Mouse (Mus musculus): ENCODE data around the gene Dusp1. TPM values are rescaled to one million over a fixed set of nuclear protein-coding genes. Genes with fewer than 3 reads are reported as not detected.
A peak's percentile ranks its signal among the peaks of the same experiment; 100 is the strongest.

Gene Dusp1
- total and polyA plus RNA-seq, 3 experiments: 5.0 to 41.8 (median 6.3) TPM

DNA sequence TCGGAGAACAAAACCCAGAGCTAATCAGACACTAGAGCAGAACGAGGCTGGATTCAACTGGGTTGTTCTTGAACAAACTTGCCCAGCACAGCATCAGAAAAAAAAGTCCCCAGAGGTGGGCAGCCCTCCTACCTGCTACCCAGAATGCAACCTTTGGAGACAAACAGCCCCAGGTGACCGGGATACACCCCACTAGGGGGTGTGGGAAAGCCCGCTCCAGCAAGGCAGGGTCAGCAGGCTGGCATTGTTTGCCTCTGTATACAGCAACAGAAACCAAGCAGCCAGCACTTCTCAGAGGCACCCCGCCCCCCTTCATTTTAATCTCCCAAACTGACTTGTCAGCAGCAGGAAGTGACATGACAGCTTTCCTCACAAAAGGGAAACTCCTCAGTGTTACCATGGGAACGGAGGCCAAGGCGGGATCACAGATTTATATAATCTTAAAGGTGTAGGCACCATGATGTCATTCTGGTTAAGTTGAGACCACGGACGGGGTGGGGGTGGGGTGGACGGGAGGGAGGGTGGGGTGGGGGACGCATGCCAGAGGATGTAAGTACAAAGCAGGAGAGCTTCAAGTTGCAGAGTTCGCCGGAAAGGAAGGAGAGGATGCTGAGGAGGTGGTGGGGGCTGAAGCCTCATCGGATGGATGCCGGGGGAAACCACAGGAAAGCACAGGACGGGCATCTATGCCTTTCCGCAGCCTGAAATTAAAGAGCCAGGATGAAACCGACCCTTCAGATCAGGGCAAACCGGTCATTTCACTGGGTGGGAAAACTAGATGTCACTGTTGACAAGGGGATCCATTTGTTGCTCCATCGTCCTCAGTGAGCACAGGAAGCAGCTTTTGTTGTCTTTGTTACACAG, 58.9 kb downstream of the Dusp1 start:
- H3K36me3 ChIP-seq (replicated peaks): peaks cover 16% of the 10 kb centered on the region
- ATAC-seq (ENCODE audit: extremely low read depth, insufficient number of reproducible peaks, low FRiP score, poor library complexity, severe bottlenecking): peak; percentile 40
- no peak for TF ChIP-seq CTCF (IDR thresholded peaks at IDR 0.05; ENCODE audit: low read depth, low read length)
- no peak for TF ChIP-seq TAL1 (conservative IDR thresholded peaks at IDR 0.05; ENCODE audit: low read depth, low read length)
- no peak for TF ChIP-seq GATA2 (IDR thresholded peaks at IDR 0.05; ENCODE audit: borderline replicate concordance, low read depth, low read length)
- TF ChIP-seq POLR2AphosphoS5 (IDR thresholded peaks at IDR 0.05; ENCODE audit: insufficient replicate concordance, low read depth, low read length): no peak

DNA sequence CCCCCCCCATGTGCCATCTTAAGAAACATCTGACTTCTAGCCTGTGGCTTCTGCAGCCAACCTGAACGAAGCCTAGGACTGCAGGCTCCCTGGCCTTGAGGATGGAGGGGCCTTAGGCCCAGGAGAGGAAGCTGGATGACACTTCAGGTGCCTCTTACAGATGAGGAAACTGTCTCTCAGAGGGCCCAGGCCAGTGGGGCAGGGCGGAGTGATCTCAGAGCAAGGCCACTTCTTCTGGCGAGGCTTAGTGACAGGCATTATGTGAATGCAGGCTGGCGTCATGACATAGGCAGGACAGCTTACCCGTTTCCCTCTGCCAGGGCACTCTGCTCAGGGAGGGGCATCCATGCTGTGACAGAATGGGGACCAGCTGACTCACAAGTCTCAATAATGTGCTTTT, 60.1 kb downstream of the Dusp1 start:
- DNase-seq (ENCODE audit: low spot score) (no peak), ATAC-seq (ENCODE audit: extremely low read depth, insufficient number of reproducible peaks, low FRiP score, poor library complexity, severe bottlenecking) (no peak)
- TF ChIP-seq GATA2 (IDR thresholded peaks at IDR 0.05; ENCODE audit: borderline replicate concordance, low read depth, low read length) (no peak), CTCF (IDR thresholded peaks at IDR 0.05; ENCODE audit: low read depth, low read length) (no peak), GATA1 (IDR thresholded peaks at IDR 0.05; ENCODE audit: borderline replicate concordance, low read length) (no peak), TAL1 (conservative IDR thresholded peaks at IDR 0.05; ENCODE audit: low read depth, low read length) (no peak), POLR2AphosphoS5 (IDR thresholded peaks at IDR 0.05; ENCODE audit: insufficient replicate concordance, low read depth, low read length) (no peak)
- Histone ChIP-seq H3K27me3 (ENCODE audit: insufficient read depth, low read length) (peaks cover 39% of the 10 kb centered on the region), H3K9me3 (replicated peaks) (no peaks in the 10 kb centered on the region), H3K4me3 (ENCODE audit: low read depth, low read length) (no peak overlapping the region), H3K36me3 (replicated peaks) (peaks cover 13% of the 10 kb centered on the region), H3K4me1 (ENCODE audit: insufficient read depth, low read depth, low read length) (peaks cover 21% of the 10 kb centered on the region)

More for the DNA sequence above, 58.9 kb downstream of the Dusp1 start:
- no peaks in the 10 kb centered on the region for H3K9me3 ChIP-seq (replicated peaks)
- no peak for DNase-seq (ENCODE audit: low spot score)
- peaks cover 31% of the 10 kb centered on the region for H3K4me1 ChIP-seq (ENCODE audit: insufficient read depth, low read depth, low read length)
- no peak overlapping the region for H3K4me3 ChIP-seq (ENCODE audit: low read depth, low read length)
- peaks cover 28% of the 10 kb centered on the region for H3K27me3 ChIP-seq (ENCODE audit: insufficient read depth, low read length)

GRCm38 (mm10) chr17:26498626-26499025, 63.3 kb downstream of the Dusp1 start:
- H3K36me3 ChIP-seq (replicated peaks): no peaks in the 10 kb centered on the region
- peaks cover 10% of the 10 kb centered on the region for H3K4me1 ChIP-seq (ENCODE audit: insufficient read depth, low read depth, low read length)
- peaks cover 46% of the 10 kb centered on the region for H3K27me3 ChIP-seq (ENCODE audit: insufficient read depth, low read length)
- peaks cover 4% of the 10 kb centered on the region; the same call in 1 of the 2 replicates for H3K9me3 ChIP-seq (replicated peaks)
- DNase-seq (ENCODE audit: low spot score) (no peak), ATAC-seq (ENCODE audit: extremely low read depth, insufficient number of reproducible peaks, low FRiP score, poor library complexity, severe bottlenecking) (no peak)
- TF ChIP-seq CTCF (IDR thresholded peaks at IDR 0.05; ENCODE audit: low read depth, low read length) (no peak), POLR2AphosphoS5 (IDR thresholded peaks at IDR 0.05; ENCODE audit: insufficient replicate concordance, low read depth, low read length) (no peak), TAL1 (conservative IDR thresholded peaks at IDR 0.05; ENCODE audit: low read depth, low read length) (no peak), GATA1 (IDR thresholded peaks at IDR 0.05; ENCODE audit: borderline replicate concordance, low read length) (no peak), GATA2 (IDR thresholded peaks at IDR 0.05; ENCODE audit: borderline replicate concordance, low read depth, low read length) (no peak)
- no peak overlapping the region for H3K4me3 ChIP-seq (ENCODE audit: low read depth, low read length)

DNA sequence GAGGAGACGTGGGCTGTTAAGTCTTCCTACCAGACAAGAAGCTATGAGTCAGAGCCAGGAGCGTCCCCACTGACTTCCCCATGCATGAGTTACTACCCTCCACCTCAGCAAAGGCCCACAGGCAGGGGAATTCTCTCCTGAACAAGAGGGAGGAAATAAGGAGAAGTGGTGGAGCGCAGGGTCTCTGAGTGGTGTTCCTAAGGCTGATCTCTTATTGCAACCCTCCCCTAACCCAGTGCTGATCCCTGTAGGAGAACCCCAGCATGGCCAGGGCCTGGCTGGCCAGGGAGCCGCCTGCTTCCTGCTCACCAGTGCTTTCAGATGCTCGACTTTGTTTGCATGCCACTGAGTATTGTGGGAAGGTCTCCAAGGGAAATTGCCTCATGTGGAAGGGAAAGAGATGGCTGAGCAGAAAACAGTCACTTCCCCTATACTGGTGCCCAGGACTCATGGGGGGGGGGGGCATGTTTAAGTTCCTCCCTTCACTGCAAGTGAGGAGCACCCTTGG, 64.5 kb downstream of the Dusp1 start:
- H3K9me3 ChIP-seq (replicated peaks): peaks cover 15% of the 10 kb centered on the region
- ATAC-seq (ENCODE audit: extremely low read depth, insufficient number of reproducible peaks, low FRiP score, poor library complexity, severe bottlenecking) (no peak), DNase-seq (ENCODE audit: low spot score) (no peak)
- peaks cover 2% of the 10 kb centered on the region; the same call in 1 of the 2 replicates for H3K4me1 ChIP-seq (ENCODE audit: insufficient read depth, low read depth, low read length)
- H3K4me3 ChIP-seq (ENCODE audit: low read depth, low read length): no peak overlapping the region
- no peaks in the 10 kb centered on the region for H3K36me3 ChIP-seq (replicated peaks)
- peaks cover 46% of the 10 kb centered on the region for H3K27me3 ChIP-seq (ENCODE audit: insufficient read depth, low read length)
- no peak for TF ChIP-seq POLR2AphosphoS5 (IDR thresholded peaks at IDR 0.05; ENCODE audit: insufficient replicate concordance, low read depth, low read length)
- no peak for TF ChIP-seq CTCF (IDR thresholded peaks at IDR 0.05; ENCODE audit: low read depth, low read length)

- no peak for TF ChIP-seq POLR2AphosphoS5 (IDR thresholded peaks at IDR 0.05; ENCODE audit: insufficient replicate concordance, low read depth, low read length)
- no peak for TF ChIP-seq GATA1 (IDR thresholded peaks at IDR 0.05; ENCODE audit: borderline replicate concordance, low read length)
- no peak for TF ChIP-seq CTCF (IDR thresholded peaks at IDR 0.05; ENCODE audit: low read depth, low read length)
- TF ChIP-seq GATA2 (IDR thresholded peaks at IDR 0.05; ENCODE audit: borderline replicate concordance, low read depth, low read length): no peak
- no peak for TF ChIP-seq TAL1 (conservative IDR thresholded peaks at IDR 0.05; ENCODE audit: low read depth, low read length)
- H3K27me3 ChIP-seq (ENCODE audit: insufficient read depth, low read length): peaks cover 37% of the 10 kb centered on the region
- H3K4me3 ChIP-seq (ENCODE audit: low read depth, low read length): no peak overlapping the region
- 0 out of 2 replicates have a peak, but pooled peaks cover 2% of the 10 kb centered on the region for H3K4me1 ChIP-seq (ENCODE audit: insufficient read depth, low read depth, low read length)
- no peak for ATAC-seq (ENCODE audit: extremely low read depth, insufficient number of reproducible peaks, low FRiP score, poor library complexity, severe bottlenecking)
- H3K36me3 ChIP-seq (replicated peaks): no peaks in the 10 kb centered on the region
- peaks cover 20% of the 10 kb centered on the region for H3K9me3 ChIP-seq (replicated peaks)
- DNase-seq (ENCODE audit: low spot score): no peak
Observed at GRCm38 (mm10) chr17:26494642-26495468, 67.1 kb downstream of the Dusp1 start.

DNA sequence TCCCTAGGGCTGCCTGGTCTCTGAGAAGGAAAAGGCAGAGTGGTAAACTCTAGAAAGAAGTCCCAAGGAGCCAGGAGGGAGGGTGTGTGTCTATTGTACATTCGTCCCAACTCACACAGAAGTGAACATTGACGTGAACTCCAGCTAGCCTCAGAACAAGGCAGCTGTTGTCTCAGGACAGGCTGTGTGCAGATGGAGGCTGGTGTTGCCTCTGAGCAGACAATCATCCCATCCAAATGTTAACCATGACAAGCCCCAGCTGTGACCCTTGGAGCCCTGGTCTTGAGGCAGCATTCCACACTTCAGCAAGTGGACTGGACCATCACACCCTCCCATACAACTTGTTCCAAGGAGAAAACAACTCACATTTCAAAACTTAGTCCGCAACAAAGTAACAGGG, 69.7 kb downstream of the Dusp1 start:
- no peak for TF ChIP-seq POLR2AphosphoS5 (IDR thresholded peaks at IDR 0.05; ENCODE audit: insufficient replicate concordance, low read depth, low read length)
- no peak for TF ChIP-seq GATA1 (IDR thresholded peaks at IDR 0.05; ENCODE audit: borderline replicate concordance, low read length)
- no peak for TF ChIP-seq TAL1 (conservative IDR thresholded peaks at IDR 0.05; ENCODE audit: low read depth, low read length)
- TF ChIP-seq GATA2 (IDR thresholded peaks at IDR 0.05; ENCODE audit: borderline replicate concordance, low read depth, low read length): no peak
- TF ChIP-seq CTCF (IDR thresholded peaks at IDR 0.05; ENCODE audit: low read depth, low read length): no peak
- Histone ChIP-seq H3K27me3 (ENCODE audit: insufficient read depth, low read length) (peaks cover 41% of the 10 kb centered on the region), H3K4me3 (ENCODE audit: low read depth, low read length) (no peak overlapping the region), H3K36me3 (replicated peaks) (no peaks in the 10 kb centered on the region), H3K9me3 (replicated peaks) (peaks cover 20% of the 10 kb centered on the region), H3K4me1 (ENCODE audit: insufficient read depth, low read depth, low read length) (no peaks in the 10 kb centered on the region)
- DNase-seq (ENCODE audit: low spot score) (no peak), ATAC-seq (ENCODE audit: extremely low read depth, insufficient number of reproducible peaks, low FRiP score, poor library complexity, severe bottlenecking) (no peak)
